Mouse (Mus musculus): ENCODE results near the gene C77080.

C77080 gene

GRCm38 (mm10) chr4:129261196-129261595 lies at the start of gene C77080:
Gene C77080 (minus strand): TSS chr4:129261404.
- no peak for DNase-seq

DNA sequence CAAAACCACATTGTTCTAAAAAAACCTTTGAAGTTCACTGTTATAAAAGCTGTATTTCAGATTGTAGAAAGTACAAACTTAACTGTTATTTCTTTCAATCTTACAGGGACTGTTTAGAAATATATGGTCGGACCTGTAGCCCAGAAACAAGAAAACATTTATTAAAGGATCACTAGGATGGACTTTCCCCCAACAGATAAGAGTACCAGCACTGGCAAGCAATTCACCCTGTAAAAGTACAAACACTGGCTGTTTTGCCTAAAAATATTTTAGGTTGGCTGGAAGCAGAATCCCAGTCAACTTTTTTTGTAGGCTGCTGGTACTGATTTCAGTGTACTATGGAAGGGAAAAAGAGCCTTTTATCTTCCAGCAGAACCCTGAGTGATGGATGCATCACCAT lies 46.7 kb upstream of the C77080 start:
- no peak for DNase-seq

DNA sequence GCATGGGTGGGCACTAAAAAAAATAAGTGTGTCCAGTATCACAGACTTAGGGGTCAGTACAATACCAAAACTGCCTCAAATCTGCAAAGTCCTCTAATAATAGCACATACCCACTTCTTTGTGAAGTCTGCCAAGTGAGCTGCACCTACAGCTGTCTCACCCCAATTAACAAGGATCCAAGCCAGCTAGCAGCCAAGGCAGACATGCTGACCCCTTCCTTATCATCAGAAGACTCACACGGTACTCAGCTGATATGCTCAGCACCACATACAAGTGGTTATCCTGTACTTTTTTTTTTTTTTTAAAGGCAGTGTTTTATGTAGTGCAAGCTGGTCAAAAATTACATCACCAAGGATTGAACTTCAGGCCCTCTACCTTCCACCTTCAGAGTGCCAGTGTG lies 43.1 kb upstream of the C77080 start:
- DNase-seq: no peak

- no peak for DNase-seq
Observed at GRCm38 (mm10) chr4:129303816-129304215, 42.6 kb upstream of the C77080 start.

- DNase-seq: no peak
Observed at GRCm38 (mm10) chr4:129303401-129303800, 42.2 kb upstream of the C77080 start.

DNA sequence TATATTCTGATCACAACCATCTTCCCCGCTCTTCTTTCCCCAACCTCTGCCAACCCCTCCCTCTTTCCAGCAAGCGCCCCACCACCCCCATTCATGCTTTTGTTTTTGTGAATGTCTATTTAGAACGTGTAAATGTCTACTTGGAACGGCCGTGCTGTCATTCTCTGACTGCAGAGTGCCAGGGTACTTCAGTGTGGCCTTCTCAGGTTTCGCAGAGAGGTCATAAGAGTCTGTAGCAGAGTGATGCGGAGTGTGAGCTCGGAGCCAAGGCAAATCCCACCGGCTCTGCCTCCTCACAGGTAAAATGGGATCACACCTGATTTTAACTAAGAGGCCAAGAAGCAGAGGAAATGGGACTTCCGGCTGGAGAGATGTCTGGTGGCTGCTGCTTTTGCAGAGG lies 37.9 kb upstream of the C77080 start:
- no peak for DNase-seq

DNA sequence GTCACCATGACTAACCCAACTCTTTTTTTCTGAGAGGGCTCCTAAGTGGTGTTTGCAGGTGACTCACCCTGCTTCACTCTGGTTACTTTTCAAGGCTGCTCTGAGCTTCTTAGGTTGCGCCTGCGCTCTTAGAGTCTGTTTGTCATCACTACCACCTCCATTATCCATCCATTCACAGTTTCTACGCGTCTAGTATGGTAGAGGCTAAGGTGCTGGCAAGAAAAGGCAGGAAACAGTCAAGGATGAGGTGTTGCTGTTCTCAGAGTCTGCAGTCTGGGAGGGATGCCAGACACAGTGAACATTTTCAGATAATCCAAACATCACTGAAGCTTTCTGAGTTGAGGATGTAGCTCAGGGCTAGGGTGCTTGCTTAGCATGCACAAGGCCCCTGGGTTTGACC lies 36.5 kb upstream of the C77080 start:
- DNase-seq: no peak

DNA sequence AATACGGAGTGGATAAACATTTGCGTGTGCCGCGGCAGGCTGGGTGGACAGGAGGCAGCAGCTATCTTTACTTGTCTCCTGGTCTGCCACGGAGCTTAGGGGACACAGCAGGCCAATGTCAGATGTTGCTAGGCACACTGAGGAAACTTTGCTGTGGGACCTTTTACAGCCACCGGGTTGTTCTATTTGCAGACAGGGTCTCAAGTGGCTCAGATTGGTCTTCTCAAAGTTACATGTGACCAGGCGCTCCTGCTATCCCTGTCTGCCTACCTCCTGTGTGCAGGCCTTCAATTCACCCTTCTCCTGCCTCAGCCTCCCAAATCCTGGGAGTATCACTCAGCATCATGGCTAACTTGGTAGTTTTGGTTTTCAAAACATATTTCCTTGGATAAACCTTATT lies 34.9 kb upstream of the C77080 start:
- DNase-seq: no peak

- no peak for DNase-seq
Observed at GRCm38 (mm10) chr4:129295188-129295587, 34.0 kb upstream of the C77080 start.

DNA sequence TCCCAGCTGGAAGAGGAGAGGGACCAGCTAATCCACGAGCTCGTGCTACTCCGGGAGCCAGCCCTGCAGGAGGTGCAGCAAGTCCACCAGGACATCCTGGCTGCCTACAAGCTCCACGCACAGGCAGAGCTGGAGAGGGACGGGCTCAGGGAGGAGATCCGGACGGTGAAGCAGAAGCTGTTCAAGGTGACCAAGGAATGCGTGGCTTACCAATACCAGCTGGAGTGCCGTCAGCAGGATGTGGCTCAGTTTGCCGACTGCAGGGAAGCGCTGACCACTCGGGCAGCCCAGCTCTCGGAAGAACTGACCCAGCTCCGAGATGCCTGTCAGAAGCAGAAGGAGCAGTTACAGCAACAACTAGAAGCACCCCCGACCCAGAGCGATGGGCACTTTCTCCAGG lies 32.5 kb upstream of the C77080 start:
- no peak for DNase-seq

GRCm38 (mm10) chr4:129292831-129293230 lies 31.6 kb upstream of the C77080 start:
- DNase-seq: no peak

DNA sequence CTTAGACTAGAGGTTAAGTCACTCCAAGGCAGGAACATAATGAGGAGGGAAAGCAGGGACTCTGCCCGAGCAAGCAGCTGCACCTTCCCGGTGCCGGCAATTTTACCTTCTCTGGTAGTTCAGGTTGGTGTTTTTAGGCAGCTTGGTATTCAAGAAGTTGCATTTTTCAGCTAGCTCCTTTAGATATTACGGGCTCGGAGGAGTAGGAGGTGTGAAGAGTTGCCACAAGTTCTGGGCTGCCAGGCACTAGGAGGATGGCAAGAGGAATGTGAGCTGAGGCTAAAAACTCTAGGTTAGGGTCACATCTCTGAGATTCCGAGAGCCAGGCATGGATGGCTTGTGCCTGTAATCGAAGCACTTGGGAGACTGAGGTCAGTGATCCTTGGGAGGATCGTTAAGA lies 28.5 kb upstream of the C77080 start:
- DNase-seq: no peak

DNA sequence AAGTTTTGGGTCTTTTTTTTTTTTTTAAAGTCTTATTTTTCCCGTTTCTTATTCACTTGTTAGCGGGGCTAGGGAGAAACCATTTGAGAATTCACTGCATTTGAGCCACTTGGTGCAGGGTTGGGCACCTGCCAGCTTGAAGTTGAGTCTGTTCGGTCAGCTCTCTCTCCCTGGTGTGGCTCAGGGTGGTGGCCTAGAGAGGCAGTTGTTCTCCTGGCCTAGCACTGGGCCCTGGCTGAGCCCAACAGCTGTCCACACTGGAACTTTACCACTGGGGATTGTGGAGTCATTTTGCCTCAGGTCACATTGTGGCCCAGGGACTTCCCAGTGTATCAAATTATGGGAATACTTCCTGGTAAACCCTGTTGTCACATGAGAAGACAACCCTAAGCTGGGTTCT lies 26.9 kb upstream of the C77080 start:
- peak; percentile 16 for DNase-seq

DNA sequence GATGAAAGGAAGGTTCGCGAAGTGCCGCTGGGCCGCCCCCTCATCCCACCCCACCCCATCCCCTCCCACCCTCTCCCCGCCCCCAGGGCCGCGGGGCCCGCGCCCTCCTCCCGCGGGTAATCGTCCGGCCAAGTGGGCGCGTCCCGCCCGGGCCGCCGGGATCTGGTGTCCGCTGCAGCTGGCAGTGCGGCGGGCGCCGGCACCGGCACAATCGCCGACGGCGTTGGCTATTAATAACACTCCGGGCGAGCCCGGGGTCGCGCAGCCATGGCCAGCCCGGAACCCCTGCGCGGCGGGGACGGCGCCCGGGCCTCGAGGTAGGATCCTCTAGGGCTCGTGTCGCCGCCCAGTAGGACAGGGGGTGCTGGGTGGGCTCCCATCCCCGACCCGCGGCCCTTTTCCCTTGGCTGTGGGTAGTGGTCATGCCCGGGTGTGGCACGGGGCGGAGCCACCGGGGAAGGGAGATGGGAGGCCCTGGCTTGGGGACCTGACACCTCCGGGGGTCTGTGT lies 26.3 kb upstream of the C77080 start, which contains the start of gene Sync:
Sync (plus strand) TSS at position 146 of the 510 bp plus-strand sequence.
- DNase-seq: peak; percentile 13

DNA sequence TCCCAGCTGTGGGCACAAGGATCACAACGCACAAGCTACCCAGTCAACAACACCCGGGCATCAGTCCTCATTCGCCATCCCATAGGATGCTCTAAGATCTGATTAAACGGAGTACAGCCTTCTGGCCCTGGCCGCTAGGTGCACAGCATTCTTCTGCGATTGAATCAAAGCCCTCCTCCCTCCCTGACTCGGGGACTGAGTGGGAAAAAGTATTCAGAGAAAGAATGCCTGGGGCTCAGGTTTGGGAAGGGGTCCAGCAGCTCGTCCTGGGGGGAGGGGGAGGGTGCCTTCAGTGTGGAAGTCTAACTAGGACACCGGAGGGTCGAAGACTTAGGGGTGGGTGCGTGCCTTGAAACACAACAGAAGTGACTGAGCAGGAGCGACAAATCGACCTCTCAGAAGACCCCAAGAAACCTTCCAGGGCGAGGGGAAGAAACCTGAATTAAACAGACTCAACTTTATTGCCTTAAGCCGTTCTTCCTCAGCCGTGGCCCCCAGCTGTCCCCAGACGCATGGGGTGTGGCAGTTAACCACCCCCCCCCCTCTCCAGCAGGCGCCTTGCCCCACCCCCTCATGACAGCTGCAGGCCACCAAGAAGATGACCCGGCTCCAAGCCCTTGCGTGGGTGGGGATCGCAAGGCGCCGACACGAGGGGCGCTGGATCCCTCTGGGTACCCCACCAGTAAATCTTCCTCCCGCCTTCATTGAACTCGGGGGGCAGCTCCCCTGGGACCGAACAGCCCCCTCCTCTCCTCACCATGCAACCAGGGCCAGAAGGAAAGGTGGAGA lies 25.7 kb upstream of the C77080 start:
- DNase-seq: peak; percentile 27

- DNase-seq: peak; percentile 14
Observed at GRCm38 (mm10) chr4:129286001-129286682, 24.9 kb upstream of the C77080 start.

- no peak for DNase-seq
Observed at GRCm38 (mm10) chr4:129284685-129285084, 23.5 kb upstream of the C77080 start.

- DNase-seq: peak; percentile 37
Observed at GRCm38 (mm10) chr4:129283226-129283625, 22.0 kb upstream of the C77080 start.

GRCm38 (mm10) chr4:129282786-129283185 lies 21.6 kb upstream of the C77080 start:
- peak; percentile 21 for DNase-seq

GRCm38 (mm10) chr4:129276453-129276865 lies 15.3 kb upstream of the C77080 start:
- peak; percentile 97 for DNase-seq

DNA sequence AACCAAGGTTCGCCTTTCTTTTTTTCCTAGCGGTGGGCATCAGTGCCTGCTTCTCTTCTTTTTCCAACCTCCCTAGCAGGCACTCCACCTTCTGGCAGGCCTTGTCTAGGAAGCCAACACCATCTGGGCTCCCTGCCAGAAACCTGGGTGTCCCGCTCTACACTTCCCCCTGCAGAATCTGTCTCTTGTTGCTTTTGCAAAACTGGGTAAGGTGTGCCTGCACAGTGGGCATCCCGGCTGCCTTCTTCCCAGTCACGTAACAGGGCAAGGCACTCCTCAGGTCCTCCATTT lies 11.5 kb upstream of the C77080 start:
- peak; percentile 95 for DNase-seq

GRCm38 (mm10) chr4:129271991-129272755 lies 11.0 kb upstream of the C77080 start:
- peak; percentile 78 for DNase-seq

DNA sequence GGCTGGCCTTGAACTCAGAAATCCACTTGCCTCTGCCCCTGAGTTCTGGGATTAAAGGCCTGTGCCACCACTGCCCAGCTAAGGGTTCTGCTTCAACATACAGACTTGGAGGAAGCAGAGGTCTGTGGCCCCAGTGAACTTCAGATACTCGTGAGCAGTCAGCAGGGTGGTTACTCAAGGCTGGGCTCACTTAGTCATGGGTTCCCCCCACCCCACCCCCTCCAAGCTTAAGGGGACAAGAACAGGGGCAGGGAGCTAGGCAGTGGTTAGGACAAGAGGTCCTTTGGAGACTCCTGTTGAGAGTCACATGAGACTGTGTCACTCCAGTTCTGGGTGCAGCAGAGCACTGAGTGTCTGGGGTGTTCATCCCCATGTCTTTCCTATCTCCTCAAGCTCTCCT lies 7.5 kb upstream of the C77080 start:
- DNase-seq: no peak

DNA sequence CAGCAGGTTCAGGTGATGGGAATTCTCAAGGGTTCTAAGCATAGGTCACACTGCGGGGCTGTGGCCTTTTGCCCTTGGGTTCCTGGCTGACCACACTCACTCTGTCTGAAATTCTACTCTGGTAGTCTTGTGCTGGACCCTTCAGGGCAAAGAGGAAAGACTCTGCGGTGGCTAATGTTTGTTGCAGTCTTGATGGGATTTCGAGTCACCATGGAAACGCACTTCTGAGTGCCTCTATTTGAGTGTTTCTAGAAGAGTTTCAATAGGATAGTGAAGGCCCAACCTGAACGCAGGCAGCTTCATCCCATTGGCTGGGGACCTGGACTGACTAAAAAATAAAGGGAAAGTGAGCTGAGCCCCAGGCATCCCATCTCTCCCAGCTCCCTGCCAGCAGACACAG lies 5.6 kb upstream of the C77080 start:
- DNase-seq: peak; percentile 11

Measured in cerebellum, adult 9-11 months (tissue).